Mouse (Mus musculus) kidney, postnatal 0 days (tissue): ENCODE results near the gene Rps5. TPM values are rescaled to one million over a fixed set of nuclear protein-coding genes. Genes with fewer than 3 reads are reported as not detected.
"Not testable (repeated sequence)": the region's sequence is repeated elsewhere in the genome, so short reads cannot be mapped to it uniquely, and the experiment has no call there.

ENCODE experiments used
- ATAC-seq: fragments of 200-750 bp; cut with Nextera tagmentation; replicated peaks from 2 replicates; pipeline ENCODE4 v1.8.0; 2017; ENCODE audit warnings: low read depth, moderate number of reproducible peaks, moderate TSS enrichment, moderate library complexity; ENCODE audit not compliant: low FRiP score
- DNase-seq: peaks from one replicate; pipeline ENCODE4 v3.0.0-alpha.2; 2016; ENCODE audit warnings: low spot score
- H3K27ac ChIP-seq: fragments of 300-500 bp; sonication (generic); 2 replicates; pipeline ENCODE4 v1.5.1; 2014; ENCODE audit warnings: mild to moderate bottlenecking
- H3K27me3 ChIP-seq: fragments of 300-500 bp; sonication (generic); 2 replicates; pipeline ENCODE4 v1.6.1; 2014; ENCODE audit warnings: low read length, mixed read lengths; ENCODE audit not compliant: insufficient read depth
- H3K36me3 ChIP-seq: fragments of 300-500 bp; sonication (generic); 2 replicates; pipeline ENCODE4 v1.6.1; 2014; ENCODE audit warnings: low read length, mixed read lengths; ENCODE audit not compliant: insufficient read depth
- H3K4me1 ChIP-seq: fragments of 300-500 bp; sonication (generic); replicated peaks from 2 replicates; pipeline ENCODE4 v1.6.1; 2014; ENCODE audit warnings: antibody characterized with exemption, low read length, mixed read lengths; ENCODE audit not compliant: insufficient read depth
- H3K4me2 ChIP-seq: fragments of 300-500 bp; sonication (generic); 2 replicates; pipeline ENCODE4 v1.6.1; 2014; ENCODE audit warnings: mild to moderate bottlenecking, low read length, moderate library complexity, mixed read lengths
- H3K4me3 ChIP-seq: fragments of 300-500 bp; sonication (generic); replicated peaks from 2 replicates; pipeline ENCODE4 v1.5.1; 2014; ENCODE audit warnings: low read depth, low read length
- H3K9ac ChIP-seq: fragments of 300-500 bp; sonication (generic); 2 replicates; pipeline ENCODE4 v1.6.1; 2014; ENCODE audit warnings: low read depth, low read length
- H3K9me3 ChIP-seq: fragments of 300-500 bp; sonication (generic); replicated peaks from 2 replicates; pipeline ENCODE4 v1.6.1; 2016; ENCODE audit warnings: low read length, inconsistent platforms, mixed read lengths
- CTCF ChIP-seq: IDR thresholded peaks from 2 replicates; pipeline ENCODE4 v1.5.1; 2016; ENCODE audit warnings: antibody characterized with exemption, low read depth, mild to moderate bottlenecking, moderate library complexity
- WGBS: fragments of 180-500 bp; shearing (Covaris S2); extraction: QIAGEN DNeasy Blood & Tissue Kit; methylation state at CpG from one replicate; pipeline ENCODE4 v1.1.7; 2014; 5-methylcytosine and 5-hydroxymethylcytosine counted together
- polyA plus RNA-seq: library from polyadenylated mRNA; unstranded; fragments of >200 nt; fragmentation: Nextera tagmentation; extraction: Ambion mirVana; gene quantifications from 2 replicates; pipeline ENCODE4 v1.2.1, GENCODE M21; 2015

Rps5 gene
- 1,052 and 1,143 TPM in 2 replicates for polyA plus RNA-seq

- WGBS: under 1% methylated on average over 55 of the region's 55 CpGs
- H3K4me3 ChIP-seq: peak within 1 kb of the TSS; percentile 70
- H3K9me3 ChIP-seq: no peaks in the 10 kb centered on the region
- H3K4me1 ChIP-seq: peaks cover 8% of the 10 kb centered on the region
- peak within 1 kb of the TSS; percentile 75 for H3K9ac ChIP-seq
- ATAC-seq (peak; percentile 98), DNase-seq (peak; percentile 100)
- no peaks in the 10 kb centered on the region for H3K27me3 ChIP-seq
- H3K27ac ChIP-seq: peak within 1 kb of the TSS; percentile 98
- peaks cover 34% of the 10 kb centered on the region for H3K36me3 ChIP-seq
- H3K4me2 ChIP-seq: peak within 1 kb of the TSS; percentile 88
- peak; percentile 84 for TF ChIP-seq CTCF
These were observed at the start of gene Rps5 for GRCm38 (mm10) chr7:12921705-12922465. TSS of gene Rps5 (plus strand) at chr7:12922290.

- no peaks in the 10 kb centered on the region for H3K27me3 ChIP-seq
- no peaks in the 10 kb centered on the region for H3K36me3 ChIP-seq
- no peak overlapping the region for H3K4me2 ChIP-seq
- no peaks in the 10 kb centered on the region for H3K4me1 ChIP-seq
- 15% methylated on average over 3 of the region's 3 CpGs for WGBS
- H3K9me3 ChIP-seq: no peaks in the 10 kb centered on the region
- no peak overlapping the region for H3K9ac ChIP-seq
- H3K4me3 ChIP-seq: no peak overlapping the region
- no peak overlapping the region for H3K27ac ChIP-seq
- TF ChIP-seq CTCF: peak; percentile 65
- peak; percentile 64 for DNase-seq
- ATAC-seq: no peak
These were observed 47.8 kb upstream of the Rps5 start for GRCm38 (mm10) chr7:12874301-12874700.

- no peak for ATAC-seq
- Histone ChIP-seq H3K27ac (no peak overlapping the region), H3K9ac (no peak overlapping the region), H3K4me3 (no peak overlapping the region), H3K27me3 (no peaks in the 10 kb centered on the region), H3K4me1 (peaks cover 6% of the 10 kb centered on the region), H3K9me3 (no peaks in the 10 kb centered on the region), H3K4me2 (no peak overlapping the region), H3K36me3 (0 out of 2 replicates have a peak, but pooled peaks cover 4% of the 10 kb centered on the region)
- DNase-seq: no peak
- TF ChIP-seq CTCF: no peak
These were observed 42.1 kb upstream of the Rps5 start for GRCm38 (mm10) chr7:12880036-12880435.

GRCm38 (mm10) chr7:12880497-12880896, 41.6 kb upstream of the Rps5 start:
- WGBS: 42% methylated on average over 8 of the region's 8 CpGs

GRCm38 (mm10) chr7:12880911-12881660, 41.0 kb upstream of the Rps5 start, which contains the start of gene Zfp128:
TSS of gene Zfp128 (plus strand) at chr7:12881177.
- Histone ChIP-seq H3K27me3 (no peaks in the 10 kb centered on the region), H3K4me1 (peaks cover 6% of the 10 kb centered on the region), H3K9me3 (no peaks in the 10 kb centered on the region), H3K4me2 (peak within 1 kb of the TSS; percentile 73), H3K36me3 (peaks cover 14% of the 10 kb centered on the region), H3K27ac (no peak within 1 kb of the TSS), H3K9ac (peak within 1 kb of the TSS; percentile 58), H3K4me3 (peak within 1 kb of the TSS; percentile 80)
- 1% methylated on average over 35 of the region's 35 CpGs for WGBS
- 0 out of 2 replicates have a peak, but pooled peaks have one; percentile 20 for TF ChIP-seq CTCF
- peak; percentile 100 for ATAC-seq
- DNase-seq: peak; percentile 98

More at GRCm38 (mm10) chr7:12880497-12880896, 41.6 kb upstream of the Rps5 start:
- Histone ChIP-seq H3K9ac (0 out of 2 replicates have a peak overlapping the region, but pooled peaks have one; percentile 58), H3K4me2 (peak overlapping the region; percentile 73), H3K4me3 (peak overlapping the region; percentile 80)
- not testable (repeated sequence) for H3K27ac ChIP-seq, ATAC-seq, H3K36me3 ChIP-seq, H3K4me1 ChIP-seq, H3K27me3 ChIP-seq, DNase-seq, H3K9me3 ChIP-seq

GRCm38 (mm10) chr7:12886563-12887266, 35.4 kb upstream of the Rps5 start:
- H3K9me3 ChIP-seq: no peaks in the 10 kb centered on the region
- peaks cover 51% of the 10 kb centered on the region for H3K36me3 ChIP-seq
- no peak overlapping the region for H3K4me2 ChIP-seq
- ATAC-seq (no peak), DNase-seq (no peak)
- no peak overlapping the region for H3K27ac ChIP-seq
- WGBS: 91% methylated on average over 12 of the region's 12 CpGs
- no peak for TF ChIP-seq CTCF
- no peak overlapping the region for H3K9ac ChIP-seq
- no peak overlapping the region for H3K4me3 ChIP-seq
- H3K4me1 ChIP-seq: peaks cover 2% of the 10 kb centered on the region
- no peaks in the 10 kb centered on the region for H3K27me3 ChIP-seq
